Mouse (Mus musculus): ENCODE results near the gene Olfr287. TPM values are rescaled to one million over a fixed set of nuclear protein-coding genes. Genes with fewer than 3 reads are reported as not detected.

Gene Olfr287
- polyA plus RNA-seq, 2 experiments: not detected

GRCm38 (mm10) chr15:98170365-98170764 lies 50.5 kb downstream of the Olfr287 start:
- ATAC-seq (ENCODE audit: low FRiP score, low read depth): no peak
- Histone ChIP-seq H3K4me1 (ENCODE audit: control insufficient read depth, insufficient read depth, low read length) (no peaks in the 10 kb centered on the region; the same call in 1 of the 2 replicates), H3K27ac (replicated peaks; ENCODE audit: low read depth, low read length) (no peak overlapping the region), H3K9ac (ENCODE audit: low read depth, low read length, severe bottlenecking) (no peak overlapping the region), H3K27me3 (ENCODE audit: control insufficient read depth, insufficient read depth, low read length) (peaks cover 58% of the 10 kb centered on the region), H3K4me2 (replicated peaks; ENCODE audit: low read depth, low read length, severe bottlenecking) (no peak overlapping the region), H3K4me3 (replicated peaks; ENCODE audit: low read length) (no peak overlapping the region), H3K9me3 (ENCODE audit: control insufficient read depth, low read length) (no peaks in the 10 kb centered on the region), H3K36me3 (ENCODE audit: control insufficient read depth, insufficient read depth, low read length) (no peaks in the 10 kb centered on the region)
- DNase-seq (ENCODE audit: low spot score): no peak
- TF ChIP-seq POLR2A (IDR thresholded peaks at IDR 0.05; ENCODE audit: borderline replicate concordance, extremely low read depth, insufficient read depth, insufficient read length): no peak
- WGBS: 43% methylated on average over 7 of the region's 7 CpGs

- DNase-seq (ENCODE audit: low spot score) (no peak), ATAC-seq (ENCODE audit: low FRiP score, low read depth) (no peak)
- Histone ChIP-seq H3K4me3 (replicated peaks; ENCODE audit: low read length) (no peak overlapping the region), H3K36me3 (ENCODE audit: control insufficient read depth, insufficient read depth, low read length) (no peaks in the 10 kb centered on the region), H3K27ac (replicated peaks; ENCODE audit: low read depth, low read length) (no peak overlapping the region), H3K9ac (ENCODE audit: low read depth, low read length, severe bottlenecking) (no peak overlapping the region), H3K4me2 (replicated peaks; ENCODE audit: low read depth, low read length, severe bottlenecking) (peak overlapping the region; percentile 76), H3K4me1 (ENCODE audit: control insufficient read depth, insufficient read depth, low read length) (no peaks in the 10 kb centered on the region; the same call in 1 of the 2 replicates), H3K9me3 (ENCODE audit: control insufficient read depth, low read length) (no peaks in the 10 kb centered on the region), H3K27me3 (ENCODE audit: control insufficient read depth, insufficient read depth, low read length) (peaks cover 59% of the 10 kb centered on the region)
- WGBS: 5% methylated on average over 19 of the region's 19 CpGs
- no peak for TF ChIP-seq POLR2A (IDR thresholded peaks at IDR 0.05; ENCODE audit: borderline replicate concordance, extremely low read depth, insufficient read depth, insufficient read length)
Measured at GRCm38 (mm10) chr15:98168622-98169004, 52.2 kb downstream of the Olfr287 start.

GRCm38 (mm10) chr15:98167645-98168621 lies 52.9 kb downstream of the Olfr287 start:
- Histone ChIP-seq H3K4me1 (ENCODE audit: control insufficient read depth, insufficient read depth, low read length) (no peaks in the 10 kb centered on the region; the same call in 1 of the 2 replicates), H3K9ac (ENCODE audit: low read depth, low read length, severe bottlenecking) (no peak overlapping the region), H3K4me3 (replicated peaks; ENCODE audit: low read length) (peak overlapping the region; percentile 45), H3K9me3 (ENCODE audit: control insufficient read depth, low read length) (no peaks in the 10 kb centered on the region), H3K27me3 (ENCODE audit: control insufficient read depth, insufficient read depth, low read length) (peaks cover 59% of the 10 kb centered on the region), H3K27ac (replicated peaks; ENCODE audit: low read depth, low read length) (no peak overlapping the region), H3K36me3 (ENCODE audit: control insufficient read depth, insufficient read depth, low read length) (no peaks in the 10 kb centered on the region), H3K4me2 (replicated peaks; ENCODE audit: low read depth, low read length, severe bottlenecking) (peak overlapping the region; percentile 76)
- TF ChIP-seq POLR2A (IDR thresholded peaks at IDR 0.05; ENCODE audit: borderline replicate concordance, extremely low read depth, insufficient read depth, insufficient read length): no peak
- 1% methylated on average over 65 of the region's 69 CpGs for WGBS
- ATAC-seq (ENCODE audit: low FRiP score, low read depth) (peak; percentile 93), DNase-seq (ENCODE audit: low spot score) (peak; percentile 80)

- TF ChIP-seq POLR2A (IDR thresholded peaks at IDR 0.05; ENCODE audit: borderline replicate concordance, extremely low read depth, insufficient read depth, insufficient read length): no peak
- Histone ChIP-seq H3K4me2 (replicated peaks; ENCODE audit: low read depth, low read length, severe bottlenecking) (peak within 1 kb of the TSS; percentile 76), H3K27me3 (ENCODE audit: control insufficient read depth, insufficient read depth, low read length) (peaks cover 58% of the 10 kb centered on the region), H3K9ac (ENCODE audit: low read depth, low read length, severe bottlenecking) (no peak within 1 kb of the TSS), H3K27ac (replicated peaks; ENCODE audit: low read depth, low read length) (no peak within 1 kb of the TSS), H3K9me3 (ENCODE audit: control insufficient read depth, low read length) (no peaks in the 10 kb centered on the region), H3K36me3 (ENCODE audit: control insufficient read depth, insufficient read depth, low read length) (no peaks in the 10 kb centered on the region), H3K4me1 (ENCODE audit: control insufficient read depth, insufficient read depth, low read length) (no peaks in the 10 kb centered on the region; the same call in 1 of the 2 replicates), H3K4me3 (replicated peaks; ENCODE audit: low read length) (peak within 1 kb of the TSS; percentile 45)
- WGBS: 2% methylated on average over 18 of the region's 18 CpGs
- no peak for DNase-seq (ENCODE audit: low spot score)
- ATAC-seq (ENCODE audit: low FRiP score, low read depth): peak; percentile 12; the same call in 1 of the 2 replicates
Measured at GRCm38 (mm10) chr15:98166963-98167644, 53.8 kb downstream of the Olfr287 start, which contains the start of gene Ccdc184. Gene Ccdc184, plus strand, starts transcription at chr15:98167158.

GRCm38 (mm10) chr15:98165525-98165924 lies 55.3 kb downstream of the Olfr287 start, which contains the start of gene Asb8:
Gene Asb8, minus strand, starts transcription at chr15:98165625.
- 84% methylated on average over 5 of the region's 5 CpGs for WGBS
- ATAC-seq (ENCODE audit: low FRiP score, low read depth): no peak
- no peak within 1 kb of the TSS for H3K4me3 ChIP-seq (replicated peaks; ENCODE audit: low read length)

More at GRCm38 (mm10) chr15:98165525-98165924, 55.3 kb downstream of the Olfr287 start, which contains the start of gene Asb8:
- no peak within 1 kb of the TSS for H3K27ac ChIP-seq (replicated peaks; ENCODE audit: low read depth, low read length)
- no peaks in the 10 kb centered on the region for H3K36me3 ChIP-seq (ENCODE audit: control insufficient read depth, insufficient read depth, low read length)
- H3K4me2 ChIP-seq (replicated peaks; ENCODE audit: low read depth, low read length, severe bottlenecking): no peak within 1 kb of the TSS
- H3K27me3 ChIP-seq (ENCODE audit: control insufficient read depth, insufficient read depth, low read length): peaks cover 45% of the 10 kb centered on the region
- H3K9ac ChIP-seq (ENCODE audit: low read depth, low read length, severe bottlenecking): no peak within 1 kb of the TSS
- H3K9me3 ChIP-seq (ENCODE audit: control insufficient read depth, low read length): no peaks in the 10 kb centered on the region
- no peaks in the 10 kb centered on the region; the same call in 1 of the 2 replicates for H3K4me1 ChIP-seq (ENCODE audit: control insufficient read depth, insufficient read depth, low read length)
- DNase-seq (ENCODE audit: low spot score): no peak
- no peak for TF ChIP-seq POLR2A (IDR thresholded peaks at IDR 0.05; ENCODE audit: borderline replicate concordance, extremely low read depth, insufficient read depth, insufficient read length)
